Mouse (Mus musculus) urinary bladder, postnatal 10 days (tissue): ENCODE data around the gene Il12a.

Experiments used
- DNase-seq: peaks from one replicate; pipeline ENCODE4 v3.0.0; 2022; ENCODE audit warnings: low spot score

Il12a gene

DNA sequence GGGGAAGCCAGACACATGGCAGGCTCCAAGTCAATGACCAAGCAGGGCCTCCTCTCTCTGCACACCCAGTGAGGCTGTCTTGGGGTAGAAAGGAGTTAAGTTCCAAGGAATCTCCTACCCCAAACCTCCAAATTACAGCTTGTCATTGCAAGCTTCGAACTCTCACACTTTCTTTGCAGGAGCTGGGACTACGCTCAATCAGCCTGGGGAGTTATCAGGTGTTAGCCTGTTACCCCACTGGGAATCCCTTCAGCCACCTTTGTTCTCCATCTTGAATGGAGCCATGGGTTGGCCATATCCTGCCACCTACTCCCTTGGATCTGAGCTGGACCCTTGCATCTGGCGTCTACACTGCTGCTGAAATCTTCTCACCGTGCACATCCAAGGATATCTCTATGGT, at the start of gene Il12a:
TSS of gene Il12a (plus strand) at position 301 of the 400 bp plus-strand sequence.
- no peak for DNase-seq

- DNase-seq, result no peak
Observed at GRCm38 (mm10) chr3:68642935-68643334, 47.5 kb upstream of the Il12a start.

GRCm38 (mm10) chr3:68646387-68647130, 43.9 kb upstream of the Il12a start:
- no peak for DNase-seq

DNA sequence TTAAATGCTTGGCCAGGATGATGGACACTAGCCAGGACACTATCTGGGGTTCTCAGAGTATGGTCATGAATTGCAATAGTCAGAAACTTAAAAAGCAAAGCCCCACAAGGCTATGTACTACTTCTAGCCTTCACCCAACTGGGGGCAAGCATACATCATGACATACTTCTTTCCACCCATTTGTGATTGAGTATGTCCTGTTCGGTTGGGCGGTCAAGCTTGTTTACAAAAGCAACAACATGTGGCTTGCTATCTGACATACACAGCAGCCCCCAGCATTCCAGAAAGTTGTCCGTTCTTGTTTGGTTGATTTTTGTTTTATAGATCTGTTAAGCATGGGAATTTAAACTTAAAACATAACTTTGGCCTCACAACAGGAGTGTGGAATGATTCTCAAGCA, 43.2 kb upstream of the Il12a start:
- no peak for DNase-seq

DNA sequence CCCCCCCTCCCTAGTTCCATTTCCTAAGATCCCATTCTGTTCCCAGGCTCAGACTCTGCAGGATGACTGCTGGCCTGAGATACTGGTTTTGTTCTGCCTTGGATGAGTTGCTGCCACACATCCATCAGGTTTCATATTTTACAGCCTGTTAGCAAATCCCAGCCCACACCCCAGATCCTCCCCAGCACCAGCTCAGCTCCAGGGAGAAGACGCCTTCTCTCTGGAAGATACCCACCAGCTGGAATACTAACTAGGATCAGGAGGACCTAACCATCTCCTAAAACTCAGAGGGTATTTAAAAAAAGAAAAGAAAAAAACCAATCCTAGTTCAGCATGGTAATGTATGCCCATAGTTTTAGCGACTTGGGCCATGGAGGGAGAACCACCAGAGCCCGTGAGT, 40.2 kb upstream of the Il12a start:
- no peak for DNase-seq

DNA sequence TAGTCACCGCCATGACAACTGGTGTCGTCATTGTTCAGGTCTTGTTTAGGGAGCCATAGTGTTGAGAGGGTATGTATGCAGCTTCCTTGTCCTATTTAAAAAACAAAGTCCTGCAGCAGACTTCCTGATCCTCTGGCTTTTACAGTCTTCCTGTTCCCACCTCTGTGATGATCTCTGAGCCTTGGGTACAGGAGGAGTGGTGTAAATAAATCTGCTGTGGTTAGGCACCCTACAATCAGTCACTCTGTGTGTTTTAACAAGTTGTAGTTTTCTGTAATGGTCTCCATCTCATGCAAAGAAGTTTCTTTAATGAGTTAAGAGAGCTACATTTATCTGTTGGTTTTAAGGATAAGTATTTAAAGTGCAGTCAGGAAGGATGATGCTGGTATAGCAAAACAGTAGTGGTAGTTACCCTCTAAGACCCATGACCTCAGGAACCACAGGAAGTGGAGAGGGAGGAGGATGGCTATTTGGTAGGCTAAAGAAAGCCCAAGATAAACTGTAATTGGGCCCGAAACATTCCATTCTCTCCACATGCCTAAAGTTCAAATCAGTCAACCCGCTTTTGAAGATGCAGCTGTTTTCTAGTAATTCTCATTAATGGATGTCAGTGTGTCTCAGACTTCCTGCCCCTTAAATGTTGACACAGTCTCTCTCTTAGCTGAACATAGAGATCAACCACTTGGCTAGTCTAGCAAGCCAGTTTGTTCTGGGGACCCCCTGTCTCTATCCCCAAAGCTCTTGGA, 33.7 kb upstream of the Il12a start:
- no peak for DNase-seq

- no peak for DNase-seq
Observed at GRCm38 (mm10) chr3:68657589-68658245, 32.7 kb upstream of the Il12a start.

DNA sequence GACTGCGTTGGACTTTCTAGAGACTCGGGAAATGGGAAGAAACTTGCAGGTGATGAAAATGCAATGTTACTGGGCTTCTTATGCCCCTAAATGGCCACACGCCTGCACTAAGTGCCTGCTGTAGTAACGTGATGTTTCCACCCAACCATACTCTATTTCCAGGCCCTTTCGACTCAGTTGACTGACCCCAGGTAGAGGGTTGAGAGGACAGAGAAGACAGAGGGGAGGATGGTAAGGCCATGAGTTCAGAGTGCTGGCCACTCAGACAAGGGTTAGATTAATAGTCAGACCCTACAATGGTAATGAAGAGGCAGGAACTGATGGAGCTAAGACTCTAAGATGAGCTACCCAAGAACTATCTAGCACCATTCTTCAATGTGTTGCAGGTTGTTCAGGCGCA, 30.4 kb upstream of the Il12a start:
- DNase-seq, result no peak

GRCm38 (mm10) chr3:68660538-68660937, 29.9 kb upstream of the Il12a start:
- DNase-seq, result no peak

DNA sequence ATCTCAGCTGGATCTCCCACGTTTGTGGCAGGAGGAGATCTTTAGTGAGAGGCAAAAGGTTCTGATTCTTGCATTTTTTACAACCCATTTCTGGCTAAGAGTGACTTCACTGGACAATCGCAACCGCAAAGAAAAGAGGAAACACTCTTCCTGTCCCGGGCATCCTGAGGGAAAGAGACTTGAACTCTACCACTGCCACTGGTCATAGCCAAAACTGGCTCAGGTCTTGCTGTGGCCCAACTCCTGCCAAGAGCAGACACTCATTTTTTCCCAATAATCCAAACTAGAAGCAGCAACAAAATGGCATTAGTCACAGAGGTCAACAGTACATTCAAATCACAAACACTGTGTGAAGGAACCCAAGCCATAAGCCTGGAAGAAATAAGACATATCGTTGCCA, 28.1 kb upstream of the Il12a start:
- DNase-seq, result no peak

DNA sequence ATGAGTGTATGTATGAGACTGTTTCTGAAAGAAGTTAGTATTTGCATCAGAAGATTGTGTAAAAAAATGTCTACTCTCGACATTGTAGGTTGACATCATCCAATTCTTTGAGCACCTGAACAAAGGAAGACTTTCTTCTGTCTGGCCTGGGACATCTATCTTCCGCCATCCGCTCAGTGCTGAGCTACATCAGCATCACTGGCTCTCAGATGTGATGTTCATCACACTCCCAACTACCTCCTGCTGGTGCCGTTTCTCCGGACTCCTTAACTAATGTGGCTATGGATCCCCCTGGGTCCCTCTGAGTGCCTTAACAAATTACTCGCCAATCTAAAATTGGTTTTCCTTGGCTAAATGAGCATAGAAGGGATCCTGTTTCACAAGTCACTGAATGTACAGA, 26.1 kb upstream of the Il12a start:
- DNase-seq, result no peak

DNA sequence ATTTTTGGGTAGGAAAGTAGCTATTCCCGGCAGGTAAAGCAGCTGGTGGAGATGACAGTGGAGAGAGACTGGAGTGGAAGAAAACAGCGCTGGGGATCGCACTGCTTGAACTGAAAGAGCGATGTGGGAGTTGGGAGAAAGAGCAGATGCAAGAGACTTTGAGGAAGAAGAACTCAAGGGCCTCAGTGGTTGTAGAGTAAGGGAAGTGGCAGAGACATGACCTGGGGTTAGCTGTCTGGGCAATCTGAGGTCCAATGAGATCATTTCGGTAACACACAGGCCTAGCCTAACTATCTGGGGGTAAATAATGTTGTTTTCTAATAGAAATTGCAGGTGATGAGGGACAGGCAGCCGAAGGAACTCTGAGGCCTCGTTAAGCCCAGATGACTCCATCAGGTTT, 24.1 kb upstream of the Il12a start:
- no peak for DNase-seq

DNA sequence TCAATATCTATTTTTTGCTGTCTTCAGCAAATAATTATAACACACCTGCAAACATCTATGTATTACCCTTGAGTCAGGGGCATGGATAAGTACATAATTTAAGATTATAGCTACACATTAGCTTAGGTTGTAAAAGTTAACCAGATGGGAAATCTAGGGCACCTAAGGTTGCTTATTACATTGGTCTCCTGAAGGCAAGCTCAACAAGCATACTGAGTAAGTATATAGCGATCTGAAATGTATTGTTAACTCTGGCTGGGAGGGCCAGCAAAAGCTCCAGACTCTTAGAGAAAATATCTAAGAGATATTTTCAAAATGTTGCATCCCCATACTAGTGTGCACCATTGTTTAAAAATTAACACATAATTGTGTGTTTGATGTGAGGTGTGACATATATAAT, 22.6 kb upstream of the Il12a start:
- no peak for DNase-seq

DNA sequence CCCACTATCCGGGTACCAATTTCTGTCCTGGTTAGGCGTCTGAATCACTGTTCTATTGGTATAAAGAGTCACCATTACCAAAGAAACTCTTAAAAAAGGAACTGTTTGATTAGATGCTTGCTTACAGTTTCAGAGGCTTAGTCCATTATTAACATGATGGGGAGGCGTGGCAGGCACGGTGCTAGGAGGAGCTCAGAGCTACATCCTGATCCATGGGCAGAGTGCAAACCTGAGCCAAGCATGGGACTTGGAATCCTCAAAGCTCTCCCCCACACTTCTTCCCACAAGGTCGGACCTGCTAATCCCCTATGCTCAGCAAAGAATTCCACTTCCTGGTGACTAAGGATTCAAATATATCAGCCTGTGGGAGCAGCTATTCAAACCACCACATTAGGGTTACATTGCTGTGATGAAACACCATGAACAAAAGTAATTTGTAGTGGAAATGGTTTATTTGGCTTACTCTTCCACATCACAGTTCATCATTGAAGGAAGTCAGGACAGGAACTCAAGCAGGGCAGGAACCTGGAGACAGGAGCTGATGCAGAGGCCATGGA, 20.9 kb upstream of the Il12a start:
- no peak for DNase-seq

DNA sequence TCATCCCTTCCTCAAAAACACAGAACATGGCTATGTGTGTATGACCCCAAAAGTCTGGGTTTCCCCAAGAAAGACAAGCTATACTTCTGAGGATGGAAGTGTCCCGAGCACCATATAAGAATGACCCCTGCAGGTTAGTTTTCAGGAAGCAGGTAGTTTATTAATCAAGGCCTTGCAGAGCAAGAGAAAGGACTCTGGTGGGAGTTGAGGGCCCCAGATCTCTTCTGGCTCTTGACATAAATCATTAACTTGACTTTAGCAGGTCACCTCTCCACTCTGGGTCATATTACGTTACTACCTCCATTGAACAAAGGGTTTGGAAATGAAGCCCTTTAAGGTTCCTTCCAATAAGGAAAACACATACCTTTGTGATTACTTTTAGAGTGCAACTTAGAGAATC, 15.7 kb upstream of the Il12a start:
- DNase-seq, result no peak

DNA sequence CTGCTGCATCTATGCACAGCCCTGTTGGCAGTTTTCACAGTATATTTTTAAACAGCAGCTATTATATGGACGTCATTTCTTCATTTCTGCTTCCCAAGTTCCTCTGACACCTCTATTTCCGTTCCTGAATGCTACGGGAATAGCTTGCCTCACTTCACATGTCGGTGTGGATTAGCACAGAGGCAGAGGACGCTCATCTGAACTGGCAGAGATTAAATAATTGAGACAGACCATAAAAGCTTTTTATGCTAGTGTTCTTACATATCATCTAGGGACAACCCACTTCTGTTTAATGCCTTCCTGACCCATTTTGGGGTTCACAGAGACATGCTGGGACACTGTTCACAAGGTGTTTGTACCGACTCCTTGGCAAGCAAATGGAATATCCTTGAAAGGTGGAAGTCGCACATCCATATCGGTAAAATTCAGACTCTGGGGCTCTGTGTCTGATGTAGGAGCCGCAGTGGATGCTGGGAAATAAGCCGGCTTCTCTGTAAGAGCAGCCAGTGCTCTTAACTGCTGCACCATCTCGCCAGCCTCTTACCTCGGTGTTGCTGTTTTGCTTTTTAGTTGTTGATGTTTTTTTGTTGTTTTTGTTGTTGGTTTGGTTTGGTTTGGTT, 15.1 kb upstream of the Il12a start:
- DNase-seq, result no peak

- DNase-seq, result no peak
Observed at GRCm38 (mm10) chr3:68675980-68676678, 14.3 kb upstream of the Il12a start.

DNA sequence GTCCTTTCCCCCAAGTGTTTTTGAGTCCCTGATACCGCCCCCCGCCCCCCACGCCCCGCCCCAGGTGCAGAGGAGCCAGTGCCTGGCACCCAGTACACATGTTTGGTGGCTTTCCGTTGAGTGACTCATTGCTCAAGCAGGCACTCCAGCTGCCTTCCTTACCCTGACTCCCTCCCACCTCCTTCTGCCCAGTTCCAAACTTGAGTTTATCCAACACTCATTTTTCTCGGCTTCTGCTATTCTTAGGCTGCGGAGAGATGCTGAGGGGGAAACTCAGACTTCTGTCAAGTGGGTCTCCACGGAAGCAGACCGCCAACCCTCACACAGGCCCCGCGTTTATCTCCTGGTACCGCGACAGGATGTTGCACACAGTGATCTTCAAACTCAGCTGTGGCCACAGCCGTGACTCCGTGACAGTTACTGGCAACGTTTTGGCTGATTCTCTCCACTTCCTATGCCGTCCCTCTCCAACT, 13.6 kb upstream of the Il12a start:
- no peak for DNase-seq

- no peak for DNase-seq
Observed at GRCm38 (mm10) chr3:68678805-68679585, 11.4 kb upstream of the Il12a start.

GRCm38 (mm10) chr3:68683579-68683978, 6.9 kb upstream of the Il12a start:
- no peak for DNase-seq

- no peak for DNase-seq
Observed at GRCm38 (mm10) chr3:68684207-68684606, 6.2 kb upstream of the Il12a start.
